Mouse (Mus musculus): ENCODE measurements around the gene Batf2.
A peak's percentile ranks its signal among the peaks of the same experiment; 100 is the strongest.
"Not testable (repeated sequence)": the region's sequence is repeated elsewhere in the genome, so short reads cannot be mapped to it uniquely, and the experiment has no call there.

Batf2 gene

DNA sequence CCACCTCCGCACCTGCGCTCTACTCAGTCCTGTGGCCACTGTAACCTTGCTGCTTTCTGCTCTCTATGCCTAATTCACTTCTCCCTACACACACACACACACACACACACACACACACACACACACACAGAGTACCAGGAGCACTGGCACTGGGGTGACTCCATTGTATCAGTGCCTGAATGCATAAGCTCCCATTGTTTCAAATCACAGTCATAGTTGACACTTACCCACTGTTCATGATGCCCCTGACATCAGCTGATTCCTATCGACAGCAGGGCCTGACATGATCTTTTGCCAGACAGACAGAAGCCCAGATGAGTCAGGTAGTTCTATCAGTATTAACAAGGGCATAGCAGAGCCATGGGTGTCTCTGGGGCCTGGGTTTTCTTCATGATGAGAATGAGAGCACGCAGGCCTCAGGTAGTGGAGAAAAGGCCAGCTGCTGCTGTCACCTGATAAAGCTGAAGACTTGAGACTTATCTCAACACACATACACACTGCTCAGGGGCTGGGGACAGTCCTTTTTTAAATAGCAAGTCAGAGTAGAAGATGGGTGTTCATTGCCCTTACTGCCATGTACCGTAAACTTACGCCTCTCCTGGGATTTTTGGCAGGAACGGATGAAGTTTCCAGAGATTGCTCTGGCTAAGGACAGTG, 8.5 kb upstream of the Batf2 start:
- DNase-seq (ENCODE audit: low read depth): peak; percentile 70

- not testable (repeated sequence) for DNase-seq (ENCODE audit: low read depth)
Measured at GRCm38 (mm10) chr19:6133197-6133596, 7.6 kb upstream of the Batf2 start.

- no peak for DNase-seq (ENCODE audit: low read depth)
Measured at GRCm38 (mm10) chr19:6136397-6136796, 4.4 kb upstream of the Batf2 start.

- DNase-seq (ENCODE audit: low read depth): no peak
Measured at GRCm38 (mm10) chr19:6139701-6140100, 1.1 kb upstream of the Batf2 start.

DNA sequence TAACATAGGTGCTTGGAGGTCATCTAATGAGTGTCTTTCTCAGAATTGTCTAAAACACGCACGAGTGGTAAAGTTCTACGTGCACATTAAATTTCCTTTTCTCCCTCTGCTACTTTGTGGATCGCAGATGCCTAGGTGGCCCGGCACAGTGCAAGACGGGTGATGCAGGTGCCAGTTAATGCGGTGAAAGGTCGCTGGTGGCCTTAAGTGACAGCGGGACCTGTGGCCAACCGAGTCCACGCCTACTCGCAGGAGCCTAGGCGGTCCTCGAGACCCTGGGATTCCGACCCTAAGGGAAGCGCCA, 457 bp upstream of the Batf2 start:
- no peak for DNase-seq (ENCODE audit: low read depth)

DNA sequence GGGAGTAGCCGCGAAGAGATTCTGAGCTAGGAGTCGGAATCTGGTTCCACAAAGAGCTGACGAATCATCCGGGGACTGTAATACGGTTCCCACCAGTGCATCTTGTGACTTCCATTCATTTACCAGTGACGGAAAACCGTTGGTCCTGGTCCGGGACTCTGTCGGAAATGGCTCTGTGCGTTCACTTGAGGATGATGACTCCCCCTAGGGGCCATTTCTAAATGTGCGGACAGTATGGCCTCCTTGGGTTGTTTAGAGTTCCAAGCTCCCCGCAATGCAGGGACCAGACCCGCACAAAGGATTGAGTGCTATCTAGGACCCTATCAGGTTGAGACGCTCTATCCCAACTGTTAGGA, 589 bp downstream of the Batf2 start, which contains the start of gene Arl2:
Gene Arl2, minus strand, starts transcription at position 155 of the 356 bp plus-strand sequence.
- peak; percentile 92 for DNase-seq (ENCODE audit: low read depth)

DNA sequence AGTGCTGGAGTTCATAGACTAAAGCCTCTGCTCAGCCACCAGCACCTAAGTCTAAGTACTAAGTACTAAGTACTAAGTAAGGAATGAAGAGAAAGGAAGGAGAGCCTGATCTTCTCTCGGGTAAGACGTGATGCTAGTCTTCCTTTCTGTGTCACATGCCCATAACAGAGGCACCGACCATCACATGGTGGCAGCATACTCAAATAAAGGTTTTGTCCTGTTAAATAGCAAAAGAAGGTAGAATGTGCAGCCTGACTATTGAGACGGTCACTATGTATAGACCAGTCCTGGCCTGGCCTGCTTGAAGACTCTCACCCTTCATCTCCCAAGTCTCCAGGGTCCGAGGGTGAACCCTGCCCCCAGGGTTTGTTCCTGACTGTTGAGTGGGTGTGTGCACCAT, 4.1 kb downstream of the Batf2 start:
- DNase-seq (ENCODE audit: low read depth): no peak

GRCm38 (mm10) chr19:6155174-6155573, 14.4 kb downstream of the Batf2 start:
- no peak for DNase-seq (ENCODE audit: low read depth)

- DNase-seq (ENCODE audit: low read depth): no peak
Measured at GRCm38 (mm10) chr19:6156372-6156771, 15.6 kb downstream of the Batf2 start.

DNA sequence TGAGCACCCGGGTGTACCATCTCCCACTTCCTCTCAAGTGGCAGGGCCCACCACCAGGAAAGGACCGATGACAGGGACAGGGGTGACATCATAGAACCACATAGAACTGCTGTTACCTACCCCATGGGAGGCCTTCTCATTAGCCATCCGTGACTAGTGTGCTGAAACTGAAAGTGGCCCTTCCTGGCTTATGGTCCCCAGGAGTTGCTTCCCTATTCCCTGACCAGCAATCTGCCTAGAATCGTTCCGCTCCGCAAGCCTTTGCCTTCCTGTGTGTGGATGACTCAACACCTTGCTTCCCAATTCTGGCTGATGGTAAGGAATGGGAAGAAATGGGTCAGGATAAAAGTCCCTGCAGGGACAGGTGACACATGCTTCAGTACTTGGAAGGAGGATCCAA, 16.4 kb downstream of the Batf2 start:
- no peak for DNase-seq (ENCODE audit: low read depth)

GRCm38 (mm10) chr19:6163872-6164547, 23.2 kb downstream of the Batf2 start:
- DNase-seq (ENCODE audit: low read depth): no peak

DNA sequence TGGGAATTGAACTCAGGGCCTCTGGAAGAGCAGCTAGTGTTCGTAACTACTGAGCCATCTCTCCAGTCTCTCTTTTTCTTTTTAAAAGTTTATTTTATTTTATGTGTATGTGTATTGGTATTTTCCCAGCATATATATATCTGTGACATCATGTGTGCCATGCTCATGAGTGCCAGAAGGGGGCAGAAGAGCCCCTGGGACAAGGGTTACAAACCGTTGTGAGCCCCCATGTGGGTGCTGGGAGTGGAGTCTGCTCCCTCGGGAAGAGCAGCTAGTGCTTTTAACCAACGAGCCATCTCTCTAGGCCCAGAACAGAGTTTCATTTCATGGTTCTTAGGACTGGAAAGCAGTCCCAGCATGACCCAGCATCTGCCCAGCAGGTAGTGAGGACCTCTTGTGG, 26.0 kb downstream of the Batf2 start:
- DNase-seq (ENCODE audit: low read depth): no peak

GRCm38 (mm10) chr19:6171215-6171614, 30.4 kb downstream of the Batf2 start:
- DNase-seq (ENCODE audit: low read depth): no peak

DNA sequence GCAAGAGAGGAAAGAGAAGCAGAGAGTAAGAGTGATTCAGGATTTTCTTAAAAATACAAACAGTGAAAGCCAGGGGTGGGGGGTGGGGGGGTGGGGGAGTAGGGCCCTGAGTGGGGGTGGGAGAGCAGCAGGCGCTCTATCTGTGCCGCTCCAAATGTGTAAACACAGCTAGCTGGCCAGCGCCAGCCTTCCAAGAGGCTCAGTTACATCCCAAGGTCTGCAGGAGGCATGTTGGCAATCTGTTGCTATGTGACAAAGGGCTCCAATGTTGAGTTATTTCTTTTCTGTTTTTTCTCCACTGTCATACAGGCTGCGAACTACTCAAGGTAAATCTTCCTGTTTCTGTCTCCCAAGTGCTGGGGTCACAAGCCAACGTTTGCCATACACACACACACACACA, 34.0 kb downstream of the Batf2 start:
- DNase-seq (ENCODE audit: low read depth): no peak

DNA sequence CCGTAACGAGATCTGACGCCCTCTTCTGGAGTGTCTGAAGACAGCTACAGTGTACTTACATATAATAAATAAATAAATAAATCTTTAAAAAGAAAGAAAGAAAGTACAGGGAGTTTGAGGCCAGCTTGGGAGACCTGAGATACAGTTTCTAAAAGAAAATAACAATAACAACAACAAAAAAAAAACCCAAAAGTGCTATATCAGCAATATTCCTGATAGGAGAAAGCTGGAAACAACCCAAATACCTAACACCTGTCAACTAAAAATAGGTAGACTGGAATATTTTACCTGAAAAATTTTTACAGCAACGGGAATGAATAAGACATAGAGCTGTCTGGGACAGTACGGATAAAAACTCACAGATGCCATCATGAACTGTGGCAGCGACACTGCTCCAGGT, 38.0 kb downstream of the Batf2 start:
- DNase-seq (ENCODE audit: low read depth): no peak

GRCm38 (mm10) chr19:6181629-6182028, 40.8 kb downstream of the Batf2 start:
- peak; percentile 19 for DNase-seq (ENCODE audit: low read depth)

DNA sequence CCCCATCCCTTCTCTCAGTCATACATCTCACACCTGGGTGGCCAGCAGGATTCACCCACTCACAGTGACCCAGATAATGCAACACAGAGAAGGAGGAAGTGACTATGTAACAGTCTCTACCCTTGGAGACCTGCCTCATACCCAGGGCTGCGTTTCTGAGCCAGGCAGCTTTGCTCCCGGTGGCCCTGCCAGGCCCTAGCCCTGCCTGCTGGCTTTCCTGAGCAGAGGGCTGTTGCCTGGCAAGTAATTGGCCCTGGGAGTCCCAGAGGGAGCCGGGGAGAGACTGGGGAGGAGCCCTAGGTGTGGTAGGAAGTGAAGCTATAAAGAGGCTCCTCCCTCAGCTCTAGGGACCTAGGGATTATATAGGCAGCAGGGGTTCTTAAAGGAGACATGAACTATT, 41.8 kb downstream of the Batf2 start:
- DNase-seq (ENCODE audit: low read depth): no peak

DNA sequence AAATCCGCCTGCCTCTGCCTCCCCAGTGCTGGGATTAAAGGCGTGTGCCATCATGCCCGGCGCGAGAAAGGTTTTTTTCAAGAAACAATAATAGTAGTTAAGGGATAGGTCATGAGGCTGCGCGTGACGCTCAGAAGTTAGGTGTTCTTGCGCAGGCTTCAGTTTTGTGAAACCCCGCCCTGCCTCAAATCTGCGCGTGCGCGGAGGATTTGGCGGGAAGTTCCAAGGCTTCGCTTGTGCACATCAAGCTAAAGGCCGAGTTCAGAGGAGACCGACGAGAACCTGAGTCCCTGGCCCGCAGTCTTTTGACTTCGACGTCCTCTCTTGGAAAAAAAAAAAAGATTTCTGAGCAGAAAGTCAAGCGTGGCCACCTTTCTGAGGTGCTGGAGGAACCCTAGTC, 43.3 kb downstream of the Batf2 start, which contains the start of gene Majin:
Gene Majin, plus strand, starts transcription at position 258 of the 400 bp plus-strand sequence.
- DNase-seq (ENCODE audit: low read depth): no peak

DNA sequence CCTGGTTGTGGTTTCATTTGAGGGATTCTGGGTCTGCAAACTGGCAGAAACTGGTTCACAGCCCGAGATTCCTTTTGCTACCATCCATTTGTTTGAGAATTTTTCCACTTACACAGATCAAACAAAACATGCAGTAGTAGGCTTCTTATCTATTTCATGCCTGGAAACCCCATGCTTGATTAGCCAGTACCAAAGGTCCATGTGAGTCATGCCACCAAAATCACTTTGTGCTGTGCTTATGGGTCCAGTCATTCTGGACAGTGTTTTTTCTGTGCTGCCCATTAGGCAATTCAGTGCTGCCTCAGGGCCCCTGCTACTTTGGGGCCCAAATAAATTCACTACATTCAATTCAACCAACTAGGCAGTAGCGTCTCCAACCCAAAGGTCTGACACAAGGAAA, 63.5 kb downstream of the Batf2 start:
- DNase-seq (ENCODE audit: low read depth): no peak

- DNase-seq (ENCODE audit: low read depth): no peak
Measured at GRCm38 (mm10) chr19:6206716-6207115, 65.9 kb downstream of the Batf2 start.

- DNase-seq (ENCODE audit: low read depth): no peak
Measured at GRCm38 (mm10) chr19:6216046-6216705, 75.4 kb downstream of the Batf2 start.

DNA sequence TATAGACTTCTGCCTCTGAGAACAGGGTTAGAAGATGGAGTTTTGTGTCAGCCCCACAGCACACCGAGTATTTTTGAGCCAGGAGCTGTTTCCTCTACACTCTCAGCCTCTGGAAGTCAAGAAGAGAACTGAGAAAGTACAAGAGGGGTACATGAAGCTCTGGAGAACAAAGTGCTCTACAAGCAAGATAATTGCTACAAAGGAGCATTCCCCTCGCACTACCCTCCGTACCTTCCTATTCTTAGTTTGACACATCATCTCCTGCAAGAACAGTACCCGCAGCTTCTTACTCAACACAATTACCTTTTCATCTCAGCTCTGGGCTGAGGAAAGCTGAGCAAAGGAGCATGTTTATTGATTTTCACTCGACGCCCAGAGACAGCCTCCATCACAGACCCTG, 77.8 kb downstream of the Batf2 start:
- no peak for DNase-seq (ENCODE audit: low read depth)
